ENCODE assay signal across 17 mouse cellular contexts in genomic region chr9:46998338-46998791, GRCm38 (mm10). TPM values are rescaled to one million over a fixed set of nuclear protein-coding genes. Genes with fewer than 3 reads are reported as not detected.
DNase-seq lines count a peak whose midpoint lies in the region; ATAC-seq and TF ChIP-seq lines count a peak whose summit lies in the region.
"Had no signal": no experiment of that assay in that cellular context is flagged by ENCODE, and none has a peak within 500 bp of the region (broad histone marks: within the 10 kb centered on the region; RNA-seq: fewer than 3 reads in every experiment).

TSS of gene Gm4791 (plus strand) at chr9:46998741.

- H3K9ac ChIP-seq in hindbrain, postnatal 0 days (replicated peaks; ENCODE audit: low read length) = no peak within 1 kb of the TSS
- H3K9ac ChIP-seq in neural tube, embryonic 13.5 days = no peak within 1 kb of the TSS
- H3K9ac ChIP-seq: embryonic facial prominence, embryonic 13.5 days had no signal

- 54% methylated on average over 5 of the region's 5 CpGs for WGBS in hindbrain, postnatal 0 days
- 30% methylated on average over 5 of the region's 5 CpGs for WGBS in neural tube, embryonic 13.5 days

- H3K9me3 ChIP-seq in hindbrain, postnatal 0 days (ENCODE audit: low read length) = no peaks in the 10 kb centered on the region
- H3K9me3 ChIP-seq in neural tube, embryonic 13.5 days = no peaks in the 10 kb centered on the region
- H3K9me3 ChIP-seq: embryonic facial prominence, embryonic 13.5 days had no signal

- DNase-seq in left cerebral cortex, postnatal 4 days = peak; percentile 63
- no peak for DNase-seq in left cerebral cortex, adult 8-10 months (ENCODE audit: low spot score in 2 of 2)
- peak; percentile 70 for DNase-seq in embryo, embryonic 9.5 days (ENCODE audit: extremely low spot score)
- DNase-seq in hindbrain, postnatal 0 days (ENCODE audit: low spot score) = peak; percentile 58
- DNase-seq in lung, postnatal 14 days = no peak
- DNase-seq: adrenal gland, postnatal 10 days; cerebellum, adult 11 months; gastrocnemius, postnatal 36 days; heart, postnatal 10 days; lung, adult 18-20 months had no signal

- intact Hi-C loops in left cerebral cortex, postnatal 4 days (cut with DNase I) = no loop called here

- H3K27me3 ChIP-seq in hindbrain, postnatal 0 days (ENCODE audit: insufficient read depth, low read length) = no peaks in the 10 kb centered on the region
- no peaks in the 10 kb centered on the region for H3K27me3 ChIP-seq in neural tube, embryonic 13.5 days
- H3K27me3 ChIP-seq: embryonic facial prominence, embryonic 13.5 days had no signal

- no peaks in the 10 kb centered on the region for H3K4me1 ChIP-seq in hindbrain, postnatal 0 days (ENCODE audit: insufficient read depth, low read length)
- peaks cover 6% of the 10 kb centered on the region for H3K4me1 ChIP-seq in neural tube, embryonic 13.5 days (replicated peaks)
- H3K4me1 ChIP-seq: embryonic facial prominence, embryonic 13.5 days had no signal

- no peak within 1 kb of the TSS for H3K27ac ChIP-seq in hindbrain, postnatal 0 days
- 0 out of 2 replicates have a peak within 1 kb of the TSS, but pooled peaks have one; percentile 23 for H3K27ac ChIP-seq in neural tube, embryonic 13.5 days (replicated peaks)
- H3K27ac ChIP-seq: embryonic facial prominence, embryonic 13.5 days had no signal

- no peak for ATAC-seq in hindbrain, postnatal 0 days
- ATAC-seq in neural tube, embryonic 13.5 days (ENCODE audit: low read depth) = no peak
- no peak for ATAC-seq in megakaryocyte progenitor cell, adult 5-6 weeks (replicated peaks; ENCODE audit: poor library complexity)
- ATAC-seq: forebrain, embryonic 16.5 days; intestine, postnatal 0 days had no signal

- no peaks in the 10 kb centered on the region for H3K36me3 ChIP-seq in hindbrain, postnatal 0 days (ENCODE audit: insufficient read depth, low read length)
- H3K36me3 ChIP-seq in neural tube, embryonic 13.5 days = no peaks in the 10 kb centered on the region
- H3K36me3 ChIP-seq: embryonic facial prominence, embryonic 13.5 days had no signal

- H3K4me2 ChIP-seq in hindbrain, postnatal 0 days (ENCODE audit: low read depth, low read length) = no peak within 1 kb of the TSS
- H3K4me2 ChIP-seq in neural tube, embryonic 13.5 days = no peak within 1 kb of the TSS
- H3K4me2 ChIP-seq: embryonic facial prominence, embryonic 13.5 days had no signal

- no peak within 1 kb of the TSS for H3K4me3 ChIP-seq in hindbrain, postnatal 0 days (ENCODE audit: low read length)
- H3K4me3 ChIP-seq in neural tube, embryonic 13.5 days = no peak within 1 kb of the TSS
- H3K4me3 ChIP-seq: embryonic facial prominence, embryonic 13.5 days had no signal

- no peak for TF ChIP-seq CTCF in hindbrain, postnatal 0 days (IDR thresholded peaks at IDR 0.05; ENCODE audit: low read depth)

RNA-seq across cellular contexts. Expression of gene Gm4791, which starts in this region (rescaled TPM):
- total RNA-seq in left cerebral cortex, postnatal 4 days (2021) = not detected
- total RNA-seq in left cerebral cortex, adult 8-10 months (2022) = not detected
- total RNA-seq in hindbrain, postnatal 0 days (2014; rRNA removed) = not detected in 2 replicates
- polyA plus RNA-seq in hindbrain, postnatal 0 days (2015; fragmentation: Nextera tagmentation; extraction: Ambion mirVana) = not detected in 2 replicates
- not detected in 2 replicates for polyA plus RNA-seq in neural tube, embryonic 13.5 days (2015; fragmentation: Nextera tagmentation; extraction: Ambion mirVana)
- not detected in 2 replicates for total RNA-seq in megakaryocyte progenitor cell, adult 5-6 weeks (2015)
- total RNA-seq in megakaryocyte progenitor cell, adult 5-6 weeks (2017) = not detected in 2 replicates
- total RNA-seq: adrenal gland, postnatal 10 days; gastrocnemius, postnatal 36 days; heart, postnatal 10 days; left cerebral cortex, postnatal 25 days had no signal
- polyA plus RNA-seq: forebrain, embryonic 16.5 days; intestine, postnatal 0 days; testis, adult 2 months had no signal

Comparison
In these comparisons a context has a peak if more than half of its experiments do, and no peak if none do; other contexts are left out.
1. Peak in DNase-seq in left cerebral cortex, postnatal 4 days; RNA of the gene not detected or under 1 TPM.
2. Peak in DNase-seq in hindbrain, postnatal 0 days; RNA of the gene not detected or under 1 TPM.